Mouse (Mus musculus): Measurements from ENCODE around the gene Stx7.

Stx7 gene

DNA sequence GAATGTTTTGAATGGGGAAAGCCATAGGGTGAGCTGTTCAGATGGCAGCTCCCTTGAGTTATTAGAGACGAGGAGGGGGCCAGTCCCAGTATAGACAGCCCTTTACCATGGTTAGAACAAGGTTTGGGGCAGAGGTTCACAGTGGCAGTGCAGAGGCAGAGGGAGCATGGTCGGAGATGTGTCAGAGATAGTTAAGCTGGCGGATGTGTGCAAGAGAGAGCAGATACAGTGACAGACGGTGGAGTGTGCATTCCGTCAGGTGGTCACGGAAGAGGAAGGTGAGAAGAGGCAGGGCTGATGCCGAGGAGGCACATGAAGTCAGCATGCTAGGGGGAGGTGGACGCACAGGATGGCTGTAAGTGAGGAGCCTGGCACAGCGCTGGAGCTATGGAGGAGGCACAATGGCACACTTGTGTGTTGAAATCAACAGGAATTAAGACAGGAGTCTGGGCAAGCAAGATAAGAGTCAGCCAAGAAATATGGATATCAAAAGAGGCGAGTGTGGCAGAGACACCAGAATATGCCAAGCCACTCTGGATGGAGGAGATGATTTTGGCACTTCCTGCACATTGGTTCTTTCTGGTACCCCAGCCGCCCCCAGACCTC lies 19.0 kb downstream of the Stx7 start:
- DNase-seq (ENCODE audit: low read depth) = no peak

DNA sequence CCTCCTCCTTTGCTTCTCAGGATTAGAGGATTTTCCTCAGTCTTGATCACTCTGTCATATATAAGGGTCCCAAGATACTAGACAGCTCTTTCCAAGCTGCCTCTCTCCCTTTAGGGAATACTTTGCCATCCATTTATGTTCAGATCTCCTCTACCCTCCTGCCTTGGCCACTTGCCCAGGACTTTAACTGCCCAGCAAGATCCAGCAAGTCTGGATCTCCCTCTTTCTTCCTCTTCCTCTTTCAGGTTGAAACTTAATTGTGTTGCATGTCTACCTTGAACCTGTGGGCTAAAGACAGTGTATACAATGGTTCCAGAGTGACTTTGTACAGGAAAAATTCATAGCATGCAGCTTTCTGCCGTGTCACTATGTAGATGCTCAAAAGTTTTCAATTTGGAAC lies 19.8 kb downstream of the Stx7 start:
- no peak for DNase-seq (ENCODE audit: low read depth)

DNA sequence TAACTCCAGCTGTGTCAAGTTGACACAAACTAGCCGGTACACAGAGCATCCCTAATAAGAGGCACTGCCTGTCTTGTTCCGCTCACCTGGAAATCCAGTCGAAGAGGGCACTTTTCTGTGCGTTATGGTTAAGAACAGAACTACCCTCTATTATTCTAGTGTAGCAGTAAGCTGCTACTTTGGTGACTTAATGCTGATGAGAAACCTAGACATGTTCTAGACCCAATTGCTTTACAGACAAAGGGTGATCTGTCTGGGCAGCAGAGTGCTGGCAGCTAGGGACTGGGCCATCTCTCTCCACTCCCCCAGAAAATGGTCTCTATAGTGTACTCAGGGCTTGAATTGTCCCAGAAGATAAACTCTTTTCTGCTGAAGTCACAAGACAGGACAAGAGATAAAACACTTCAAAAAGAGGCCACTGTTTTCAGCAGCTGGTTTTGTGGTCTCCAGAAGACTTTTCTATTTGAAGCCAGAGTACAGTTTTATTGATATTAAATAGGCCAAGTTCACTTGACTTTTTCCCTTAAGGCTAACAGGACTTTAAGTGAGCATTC lies 22.9 kb downstream of the Stx7 start:
- no peak for DNase-seq (ENCODE audit: low read depth)

DNA sequence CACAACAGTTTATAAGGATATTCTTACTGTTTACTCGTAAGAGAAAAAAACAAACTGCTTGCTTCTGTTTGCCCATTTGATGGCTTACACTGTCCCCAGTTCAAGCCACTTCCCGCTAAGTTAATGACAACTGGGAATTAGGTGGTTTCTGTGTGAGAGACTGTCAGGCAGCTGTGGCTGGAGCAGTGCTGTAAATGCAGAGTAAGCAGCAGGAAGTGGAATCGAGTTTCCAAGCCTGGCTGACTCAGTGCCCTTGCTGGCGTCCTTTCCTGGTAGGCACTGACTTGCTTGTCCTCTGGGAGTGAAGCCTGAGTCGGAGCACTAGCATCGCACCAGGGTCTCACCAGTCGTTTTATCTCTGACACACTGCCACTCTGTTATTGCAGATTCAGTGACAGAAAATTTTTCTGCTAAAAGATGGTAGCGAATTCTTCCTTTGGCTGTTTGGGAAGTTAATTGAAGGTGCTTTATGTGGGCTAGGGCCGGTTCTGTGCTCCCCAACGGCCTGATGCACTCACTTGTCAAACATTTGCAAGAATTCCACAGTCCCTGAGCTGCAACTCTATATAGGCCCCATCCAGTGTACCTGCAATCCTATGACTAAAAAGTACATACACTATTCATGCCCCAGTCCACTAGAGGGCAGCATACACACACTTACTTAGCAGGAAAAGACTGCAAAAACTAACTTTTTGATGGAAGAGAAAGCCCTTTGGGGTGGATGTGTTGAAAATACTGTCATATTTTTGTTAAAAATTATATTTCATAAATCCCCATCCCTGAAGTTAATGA lies 24.3 kb downstream of the Stx7 start:
- DNase-seq (ENCODE audit: low read depth) = peak; percentile 60

DNA sequence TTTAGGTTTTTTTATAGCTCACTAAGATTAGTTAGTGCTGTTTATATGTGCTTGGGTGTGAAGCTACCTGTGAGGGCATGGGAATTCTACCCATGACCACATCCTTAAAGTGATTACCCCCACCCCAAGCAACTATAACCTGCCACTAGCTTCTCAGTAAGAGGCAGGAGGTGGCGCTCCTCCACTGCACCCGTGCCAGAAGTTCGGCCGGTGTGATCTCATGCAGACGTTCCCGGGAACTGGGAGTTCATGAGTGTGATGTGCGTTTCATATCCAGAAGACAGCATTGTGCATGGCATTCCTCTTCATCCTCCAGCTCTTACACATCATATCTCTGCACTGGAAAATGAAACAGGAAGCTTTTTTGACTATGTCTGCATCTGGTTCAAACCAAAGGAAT lies 41.3 kb downstream of the Stx7 start:
- DNase-seq (ENCODE audit: low read depth) = no peak

DNA sequence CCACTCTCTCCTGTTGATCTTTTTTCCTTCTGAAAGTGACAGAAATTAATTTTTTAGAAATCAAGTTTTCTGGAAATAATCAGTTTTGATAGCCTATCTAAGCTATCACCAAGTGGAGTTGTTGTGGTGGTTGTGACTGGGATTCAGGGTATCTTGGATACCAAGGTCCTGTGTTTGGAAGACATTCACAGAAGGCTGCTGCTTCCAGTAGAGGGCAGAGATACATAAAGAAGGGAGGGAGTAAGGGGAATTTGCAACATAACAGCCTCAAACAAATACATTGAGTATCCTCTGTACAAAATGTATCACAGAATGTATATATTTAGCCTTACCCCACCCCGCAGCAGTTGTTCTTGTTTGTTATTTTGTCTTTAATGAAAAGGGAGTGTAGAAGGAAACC lies 42.9 kb downstream of the Stx7 start:
- no peak for DNase-seq (ENCODE audit: low read depth)

DNA sequence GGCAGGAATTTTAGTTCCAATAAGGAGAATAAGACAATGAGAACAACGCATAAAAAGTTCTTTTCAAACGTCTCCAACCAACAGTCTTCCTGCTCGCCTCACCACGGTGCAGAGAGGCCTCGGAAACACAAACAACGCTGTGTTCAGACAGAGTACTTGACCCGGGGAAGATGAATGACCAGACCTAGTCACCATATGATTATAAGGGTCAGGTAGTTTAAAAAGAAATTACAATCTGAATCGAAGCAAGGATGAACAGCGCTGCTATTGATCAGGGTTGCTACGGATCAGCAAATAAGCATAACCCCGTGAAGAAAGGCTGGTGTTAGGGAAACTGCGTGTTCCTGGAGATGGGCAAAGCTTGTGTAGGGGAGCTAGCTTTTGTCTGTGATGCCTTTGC lies 50.2 kb downstream of the Stx7 start:
- DNase-seq (ENCODE audit: low read depth) = no peak

DNA sequence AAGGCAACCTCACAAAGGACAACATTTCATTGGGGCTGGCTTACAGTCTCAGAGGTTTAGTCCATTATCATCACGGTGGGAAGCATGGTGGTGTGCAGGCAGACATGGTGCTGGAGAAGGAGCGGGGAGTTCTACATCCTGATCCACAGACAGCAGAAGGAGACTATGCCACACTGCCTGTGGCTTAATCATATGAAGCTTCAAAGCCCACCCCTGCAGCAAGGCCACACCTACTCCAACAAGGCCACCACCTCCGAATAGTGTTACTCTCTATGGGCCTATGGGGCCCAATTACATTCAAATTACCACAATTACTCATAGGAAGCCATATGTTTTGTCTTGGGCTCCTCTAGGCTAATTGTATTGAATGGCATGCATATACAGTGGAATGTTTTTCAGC lies 51.0 kb downstream of the Stx7 start:
- DNase-seq (ENCODE audit: low read depth) = no peak

DNA sequence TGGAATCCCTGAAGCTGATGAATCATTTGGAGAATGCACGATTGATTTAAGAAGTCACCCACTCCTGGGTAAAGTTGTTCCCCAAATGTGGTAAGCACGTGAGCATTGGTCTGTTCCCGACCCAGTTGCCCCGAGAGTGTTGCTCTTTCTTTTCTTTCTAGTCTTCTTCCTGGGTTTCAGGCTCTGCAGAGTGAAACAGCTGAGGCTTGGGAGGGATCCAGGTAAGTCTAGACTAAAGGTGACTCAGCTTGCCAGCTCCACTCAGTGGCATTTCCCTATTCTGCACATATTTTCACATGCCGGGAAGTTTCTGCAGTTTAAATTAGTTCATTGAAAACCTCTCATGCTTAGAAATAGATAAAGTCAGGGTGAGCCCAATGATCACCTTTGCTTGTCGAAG lies 61.0 kb downstream of the Stx7 start:
- DNase-seq (ENCODE audit: low read depth) = no peak

DNA sequence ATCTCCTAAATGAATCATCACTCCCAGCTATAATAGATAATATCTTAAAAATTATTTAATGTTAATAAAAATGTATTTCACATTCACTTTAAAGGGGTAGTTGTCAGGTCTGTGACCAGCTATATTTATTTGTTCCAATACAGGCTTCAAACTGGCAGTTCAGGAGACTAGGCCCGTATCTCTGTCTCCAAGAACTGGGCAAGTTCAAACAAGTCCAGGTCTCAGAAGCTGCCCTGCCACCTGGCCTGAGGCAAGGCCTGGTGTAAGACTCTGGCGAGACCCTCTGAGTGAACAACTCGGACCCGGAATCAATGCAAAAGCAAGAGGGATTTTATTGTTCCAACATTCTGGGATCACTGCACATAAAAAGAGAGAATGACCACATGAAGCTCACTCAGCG lies 64.2 kb downstream of the Stx7 start:
- no peak for DNase-seq (ENCODE audit: low read depth)

DNA sequence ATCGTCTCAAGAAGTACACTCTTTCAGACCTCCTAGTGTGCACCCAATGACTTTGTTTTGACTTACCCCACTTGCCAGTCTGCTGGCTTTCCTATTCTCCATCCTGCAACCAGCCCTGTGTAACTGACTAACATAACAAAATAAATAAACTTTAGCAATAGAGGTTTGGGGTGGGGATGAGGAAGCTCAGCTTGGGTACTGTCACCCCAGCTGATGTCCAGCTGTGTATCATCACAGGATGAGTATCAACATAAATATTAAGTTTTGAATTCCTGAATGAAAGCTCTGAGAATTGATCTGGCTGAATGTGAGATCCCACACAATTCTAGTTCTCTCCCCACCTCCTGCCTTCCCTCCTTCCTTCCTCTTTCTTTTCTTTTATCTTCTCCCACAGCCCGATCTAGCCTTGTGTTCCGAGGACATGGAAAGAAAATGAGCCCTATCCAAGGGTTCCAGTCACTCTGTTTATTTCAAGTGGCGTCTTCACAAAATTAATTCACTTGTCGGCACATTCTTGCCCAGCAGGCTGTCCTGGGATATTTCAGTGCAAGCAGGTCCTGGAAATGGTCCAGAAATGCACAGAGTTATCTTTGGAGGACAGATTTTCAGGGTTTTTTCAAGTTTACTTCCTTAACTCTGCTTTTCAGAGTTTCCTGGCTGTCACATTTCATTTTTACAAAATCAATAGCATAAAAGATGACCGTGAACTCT lies 68.6 kb downstream of the Stx7 start:
- DNase-seq (ENCODE audit: low read depth) = no peak

DNA sequence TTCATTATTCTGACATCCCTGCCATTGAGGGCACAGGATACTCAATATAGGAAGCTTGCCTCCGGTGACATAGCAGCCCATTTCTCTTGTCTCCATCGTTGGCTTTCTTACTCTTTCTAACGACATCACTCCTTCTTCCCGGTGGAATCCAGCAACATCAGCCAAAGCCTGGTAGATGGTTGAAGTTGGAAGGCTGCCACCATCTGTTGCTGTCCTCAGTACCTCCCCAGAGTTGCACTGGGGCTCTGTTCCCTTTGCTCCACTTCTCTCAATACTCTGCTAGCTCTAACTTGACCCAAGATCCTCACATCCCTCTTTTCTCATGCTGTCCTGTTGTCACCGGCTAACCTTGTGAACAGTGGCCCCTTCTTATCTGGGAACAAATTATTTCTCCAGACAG lies 71.8 kb downstream of the Stx7 start:
- no peak for DNase-seq (ENCODE audit: low read depth)

DNA sequence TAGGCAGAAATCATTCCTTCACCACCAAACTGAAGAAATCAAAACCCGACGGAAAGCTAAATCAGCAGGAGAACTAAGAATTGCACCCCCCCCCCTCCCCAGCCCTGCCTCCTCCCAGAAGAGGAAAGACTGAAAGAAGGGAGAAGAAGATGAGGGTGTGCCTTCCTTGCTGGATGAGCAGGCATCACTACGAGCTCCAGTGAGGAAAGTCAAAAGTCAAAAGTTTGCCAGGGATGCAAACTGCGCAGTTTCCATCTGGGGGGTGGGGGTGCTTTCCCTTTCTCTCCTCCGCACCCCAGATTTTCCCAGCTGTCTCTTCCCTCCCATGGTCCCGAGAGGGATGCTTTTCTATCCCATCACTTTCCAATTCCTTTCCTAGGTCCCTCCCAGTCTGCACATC lies 73.8 kb downstream of the Stx7 start:
- DNase-seq (ENCODE audit: low read depth) = no peak

DNA sequence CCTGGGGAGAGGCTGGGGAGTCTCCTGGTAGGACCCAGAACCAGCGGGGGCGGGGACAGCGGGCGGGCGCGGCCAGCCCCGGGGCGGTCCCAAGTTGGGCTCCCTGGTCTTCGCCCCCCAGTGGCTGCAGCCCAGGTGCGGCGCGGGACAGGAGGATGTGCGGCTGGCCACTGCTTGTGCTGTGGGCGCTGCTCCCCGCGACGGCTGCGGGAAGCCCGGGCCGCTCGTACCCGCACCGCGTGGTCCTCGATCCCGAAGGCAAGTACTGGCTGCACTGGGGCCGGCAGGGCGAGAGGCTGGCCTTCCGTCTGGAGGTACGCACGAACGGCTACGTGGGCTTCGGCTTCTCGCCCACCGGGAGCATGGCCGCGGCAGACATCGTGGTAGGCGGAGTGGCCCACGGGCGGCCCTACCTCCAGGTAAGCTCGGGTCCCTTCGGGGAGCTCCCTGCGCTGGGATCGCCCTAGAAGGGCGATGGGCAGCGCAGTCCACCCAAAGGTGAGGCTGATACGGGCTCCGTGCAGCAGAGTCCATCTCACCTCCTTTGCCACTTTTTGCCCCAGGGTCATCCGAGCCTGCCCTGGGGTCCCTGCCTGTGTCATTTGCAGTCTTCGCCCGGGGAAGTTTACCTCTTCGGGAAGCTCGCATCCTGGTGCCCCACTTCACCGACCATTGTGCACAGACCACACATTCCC lies 74.5 kb downstream of the Stx7 start, which contains the start of gene Moxd1:
TSS of gene Moxd1 (plus strand) at position 69 of the 695 bp plus-strand sequence.
- DNase-seq (ENCODE audit: low read depth) = peak; percentile 7

DNA sequence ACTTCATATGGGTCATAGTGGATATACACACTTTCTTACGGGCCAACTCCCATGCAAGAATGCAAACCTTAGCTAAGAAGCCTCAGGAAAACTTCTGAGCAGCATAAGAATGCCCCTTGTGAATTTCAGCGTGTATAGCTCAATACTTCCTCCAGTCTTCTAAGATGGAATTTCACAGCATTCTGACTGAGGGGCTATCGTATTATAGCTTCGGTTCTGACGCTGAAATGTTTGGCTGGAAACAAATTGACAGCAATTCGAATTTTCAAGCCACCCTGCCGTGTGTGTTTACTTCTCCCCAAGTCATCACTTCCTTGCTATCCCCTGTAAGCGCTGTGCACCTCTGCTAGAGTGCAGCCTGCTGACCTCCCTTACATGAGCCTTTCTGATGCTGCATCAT lies 75.5 kb downstream of the Stx7 start:
- no peak for DNase-seq (ENCODE audit: low read depth)

DNA sequence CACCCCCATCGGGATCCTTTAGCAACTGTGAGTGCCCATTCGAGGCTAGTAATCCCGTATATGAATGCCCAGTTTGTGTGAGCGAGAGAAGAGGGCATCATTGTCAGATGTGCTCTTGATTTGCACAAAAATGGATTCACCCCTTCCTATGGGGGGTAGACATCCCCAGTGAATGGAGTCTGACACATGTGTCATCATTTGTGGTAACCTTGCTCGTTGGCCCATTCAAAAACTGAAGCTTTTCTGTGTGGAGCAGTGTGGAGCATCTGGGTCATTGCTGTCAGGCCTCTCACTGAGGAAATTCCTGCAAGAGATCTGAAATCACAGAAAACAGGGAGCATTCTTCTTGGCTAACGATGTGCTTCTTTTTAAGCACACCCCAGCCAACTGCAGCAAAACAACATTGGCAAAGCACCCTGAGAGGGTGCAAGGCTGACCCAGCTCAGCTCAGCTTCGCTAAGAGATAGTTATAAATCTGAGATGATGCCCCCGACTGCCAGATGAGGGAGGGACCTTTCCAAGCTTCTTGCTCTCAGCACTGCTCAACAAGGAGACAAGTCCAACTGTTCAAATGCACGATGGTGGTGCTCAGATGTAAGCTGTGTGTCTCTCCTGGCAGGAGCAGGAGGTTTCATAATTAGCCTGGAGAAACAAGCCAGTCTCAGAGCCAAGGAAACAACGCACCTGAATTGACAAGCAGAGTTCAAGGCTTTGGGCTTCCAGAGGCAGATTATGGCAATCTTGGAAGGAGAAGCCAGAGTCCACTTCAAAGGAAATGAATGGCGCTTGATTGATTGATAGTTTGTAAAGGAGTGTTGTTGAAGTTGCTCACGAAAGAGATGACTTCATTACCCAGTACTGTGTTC lies 79.4 kb downstream of the Stx7 start:
- DNase-seq (ENCODE audit: low read depth) = no peak

DNA sequence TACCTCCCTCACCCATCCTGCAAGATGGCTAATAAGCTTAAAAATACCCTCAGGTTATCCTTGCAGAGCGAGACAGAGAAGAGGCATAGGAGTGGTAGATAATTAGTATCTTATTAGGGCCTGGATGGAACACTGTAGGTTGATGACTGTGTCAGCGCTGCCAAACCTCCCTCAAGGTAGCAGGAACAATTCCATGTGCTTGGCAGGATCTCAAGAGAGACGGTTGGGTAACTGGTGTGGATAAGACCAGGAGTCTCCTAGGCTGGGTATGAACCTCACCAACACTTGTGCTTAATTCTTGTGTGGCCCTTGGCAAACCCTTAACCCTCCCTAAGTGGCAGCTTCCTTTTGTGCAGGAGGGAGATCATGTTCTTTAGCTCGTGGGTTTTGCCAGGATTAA lies 83.2 kb downstream of the Stx7 start:
- no peak for DNase-seq (ENCODE audit: low read depth)

DNA sequence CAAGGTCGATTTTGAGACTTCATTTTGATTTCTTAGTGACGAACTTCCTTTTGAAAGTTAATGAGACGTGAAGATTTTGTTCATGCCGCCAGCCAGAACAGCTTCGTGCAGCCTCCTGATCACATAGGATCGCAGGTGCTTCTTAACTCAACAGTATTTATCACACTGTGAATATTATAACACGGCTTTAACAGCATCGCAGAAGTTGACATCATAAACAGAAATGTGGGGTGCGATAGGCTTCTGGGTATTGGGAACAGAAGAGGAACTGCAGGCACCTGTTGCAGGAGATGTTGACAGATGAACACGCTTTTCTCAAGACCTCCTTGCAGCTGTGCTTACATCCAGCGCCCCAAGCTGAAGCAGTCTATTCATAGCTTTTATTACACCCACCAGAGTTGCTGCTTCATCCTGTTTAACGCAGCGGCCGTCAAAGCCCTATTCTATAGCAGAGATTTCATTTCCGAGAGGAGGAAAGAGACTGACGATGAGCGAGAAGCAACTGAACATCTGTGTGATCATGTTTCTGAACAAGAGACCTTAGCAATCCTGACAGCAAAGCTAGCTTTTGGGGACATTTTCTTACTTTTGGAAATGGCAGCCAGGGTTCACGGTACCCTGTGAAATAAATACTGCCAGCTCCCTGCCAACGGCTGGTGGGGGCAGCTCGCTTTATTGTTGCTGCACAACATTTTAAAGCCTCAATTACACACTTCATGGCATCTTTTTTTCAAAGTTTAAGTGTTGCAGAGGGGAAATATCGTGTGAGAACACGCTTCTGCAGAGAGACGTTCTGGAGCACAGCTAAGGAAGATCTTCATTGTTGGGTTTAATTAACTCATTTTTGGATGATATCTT lies 86.6 kb downstream of the Stx7 start:
- DNase-seq (ENCODE audit: low read depth) = no peak
